Mouse (Mus musculus) midbrain, embryonic 15.5 days (tissue): ENCODE measurements around the gene Nedd9. TPM values are rescaled to one million over a fixed set of nuclear protein-coding genes. Genes with fewer than 3 reads are reported as not detected.

ENCODE experiments used
- ATAC-seq: fragments of 200-750 bp; cut with Nextera tagmentation; replicated peaks from 2 replicates; pipeline ENCODE4 v1.8.0; 2017; ENCODE audit warnings: moderate TSS enrichment
- H3K27ac ChIP-seq: fragments of 300-500 bp; sonication (generic); 2 replicates; pipeline ENCODE4 v1.5.1; 2015; ENCODE audit warnings: mild to moderate bottlenecking, inconsistent platforms
- H3K27me3 ChIP-seq: fragments of 300-500 bp; sonication (generic); replicated peaks from 2 replicates; pipeline ENCODE4 v1.6.1; 2015; ENCODE audit warnings: inconsistent platforms
- H3K36me3 ChIP-seq: fragments of 300-500 bp; sonication (generic); replicated peaks from 2 replicates; pipeline ENCODE4 v1.6.1; 2015; ENCODE audit warnings: inconsistent platforms
- H3K4me1 ChIP-seq: fragments of 300-500 bp; sonication (generic); 2 replicates; pipeline ENCODE4 v1.6.1; 2015; ENCODE audit warnings: inconsistent platforms
- H3K4me2 ChIP-seq: fragments of 300-500 bp; sonication (generic); 2 replicates; pipeline ENCODE4 v1.6.1; 2015; ENCODE audit warnings: inconsistent platforms, mild to moderate bottlenecking, moderate library complexity
- H3K4me3 ChIP-seq: fragments of 300-500 bp; sonication (generic); 2 replicates; pipeline ENCODE4 v1.5.1; 2015; ENCODE audit warnings: mild to moderate bottlenecking, inconsistent platforms
- H3K9ac ChIP-seq: fragments of 300-500 bp; sonication (generic); 2 replicates; pipeline ENCODE4 v1.6.1; 2015; ENCODE audit warnings: mild to moderate bottlenecking, inconsistent platforms
- H3K9me3 ChIP-seq: fragments of 300-500 bp; sonication (generic); 2 replicates; pipeline ENCODE4 v1.6.1; 2016; ENCODE audit warnings: inconsistent platforms
- WGBS: fragments of 180-500 bp; shearing (Covaris S2); methylation state at CpG from one replicate; pipeline ENCODE4 v1.1.7; 2015; ENCODE audit warnings: mixed read lengths; 5-methylcytosine and 5-hydroxymethylcytosine counted together
- polyA plus RNA-seq: library from polyadenylated mRNA; unstranded; fragments of >200 nt; fragmentation: Nextera tagmentation; extraction: Ambion mirVana; gene quantifications from 2 replicates; pipeline ENCODE4 v1.2.1, GENCODE M21; 2015

Nedd9 gene
- polyA plus RNA-seq: 13.3 and 16.5 TPM in 2 replicates

DNA sequence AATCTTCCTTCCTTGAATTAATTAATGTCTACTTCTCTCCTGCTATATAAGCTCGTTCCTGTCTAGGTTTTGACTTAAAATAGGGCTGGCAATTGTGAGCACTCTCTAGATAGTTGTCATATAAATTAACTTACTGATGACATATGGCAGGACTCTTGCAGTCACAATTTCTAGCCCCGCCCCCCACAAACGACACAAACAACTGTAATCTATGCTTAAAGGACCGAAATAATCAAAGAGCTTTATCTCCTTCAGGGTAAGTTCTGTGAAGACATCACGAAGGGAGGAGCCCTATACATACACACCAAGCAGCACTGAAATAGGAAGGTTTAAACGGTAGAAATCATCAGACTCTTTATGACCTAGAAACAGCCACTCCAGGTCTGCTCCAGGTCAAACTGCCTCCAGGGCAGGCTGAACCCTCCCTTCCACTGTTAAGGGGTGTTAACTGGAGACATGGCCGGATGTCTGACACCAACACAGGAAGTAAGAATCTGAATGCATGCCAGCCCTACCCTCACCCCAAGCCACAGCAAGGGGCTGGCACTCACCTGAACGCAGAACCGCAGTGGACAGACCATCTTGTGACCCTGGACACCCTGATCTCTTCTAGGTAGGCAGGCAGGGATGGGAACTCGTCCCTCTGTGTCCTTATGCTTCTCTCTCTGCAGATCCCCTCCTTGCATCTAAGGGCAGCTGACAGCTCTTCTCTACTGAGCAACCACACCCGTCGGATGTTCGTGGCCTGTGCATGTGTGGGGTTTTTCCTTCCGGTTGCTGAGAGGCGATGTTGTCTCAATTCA lies at the start of gene Nedd9:
Nedd9 (minus strand) TSS at position 757 of the 803 bp plus-strand sequence.
- H3K4me3 ChIP-seq: no peak within 1 kb of the TSS
- no peak within 1 kb of the TSS for H3K4me2 ChIP-seq
- no peak for ATAC-seq
- H3K27ac ChIP-seq: no peak within 1 kb of the TSS
- no peaks in the 10 kb centered on the region for H3K27me3 ChIP-seq
- H3K36me3 ChIP-seq: no peaks in the 10 kb centered on the region
- 81% methylated on average over 15 of the region's 15 CpGs for WGBS
- H3K9me3 ChIP-seq: no peaks in the 10 kb centered on the region
- no peak within 1 kb of the TSS for H3K9ac ChIP-seq
- 0 out of 2 replicates have a peak, but pooled peaks cover 4% of the 10 kb centered on the region for H3K4me1 ChIP-seq

DNA sequence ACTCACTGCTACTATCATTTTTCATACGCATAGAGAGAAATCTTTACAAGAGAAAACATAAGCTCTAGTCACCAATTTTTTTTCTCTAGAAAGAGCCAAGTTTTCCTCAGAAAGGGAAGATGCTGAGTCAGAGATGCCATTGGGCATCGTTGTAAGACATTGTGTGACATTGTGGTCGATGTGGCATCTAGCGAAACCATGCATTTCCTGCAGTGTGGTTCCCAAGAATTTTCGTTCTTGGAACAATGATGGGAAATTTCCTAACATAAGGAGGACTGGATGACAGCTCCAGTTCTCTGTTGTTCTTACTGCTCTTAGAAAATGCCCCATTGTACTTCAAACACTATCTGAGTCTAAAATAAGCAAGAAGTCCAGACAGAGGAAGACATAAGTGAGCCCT lies 45.5 kb upstream of the Nedd9 start:
- H3K27me3 ChIP-seq: no peaks in the 10 kb centered on the region
- ATAC-seq: no peak
- H3K27ac ChIP-seq: no peak overlapping the region
- no peak overlapping the region for H3K4me2 ChIP-seq
- H3K9me3 ChIP-seq: no peaks in the 10 kb centered on the region
- no peaks in the 10 kb centered on the region for H3K36me3 ChIP-seq
- WGBS: 87% methylated on average over 5 of the region's 5 CpGs
- no peak overlapping the region for H3K9ac ChIP-seq
- no peaks in the 10 kb centered on the region for H3K4me1 ChIP-seq
- H3K4me3 ChIP-seq: no peak overlapping the region

GRCm38 (mm10) chr13:41530326-41530725 lies 43.2 kb upstream of the Nedd9 start:
- Histone ChIP-seq H3K27ac (no peak overlapping the region), H3K4me1 (no peaks in the 10 kb centered on the region)
- ATAC-seq: no peak

GRCm38 (mm10) chr13:41524208-41524607 lies 37.0 kb upstream of the Nedd9 start:
- Histone ChIP-seq H3K4me3 (no peak overlapping the region), H3K27me3 (no peaks in the 10 kb centered on the region), H3K9me3 (no peaks in the 10 kb centered on the region), H3K36me3 (no peaks in the 10 kb centered on the region), H3K9ac (no peak overlapping the region), H3K27ac (no peak overlapping the region), H3K4me1 (no peaks in the 10 kb centered on the region), H3K4me2 (no peak overlapping the region)
- ATAC-seq: no peak
- 95% methylated on average over 11 of the region's 11 CpGs for WGBS

More at GRCm38 (mm10) chr13:41530326-41530725, 43.2 kb upstream of the Nedd9 start:
- no peaks in the 10 kb centered on the region for H3K9me3 ChIP-seq
- no peak overlapping the region for H3K4me2 ChIP-seq
- H3K9ac ChIP-seq: no peak overlapping the region
- no peaks in the 10 kb centered on the region for H3K36me3 ChIP-seq
- no peaks in the 10 kb centered on the region for H3K27me3 ChIP-seq
- H3K4me3 ChIP-seq: no peak overlapping the region

DNA sequence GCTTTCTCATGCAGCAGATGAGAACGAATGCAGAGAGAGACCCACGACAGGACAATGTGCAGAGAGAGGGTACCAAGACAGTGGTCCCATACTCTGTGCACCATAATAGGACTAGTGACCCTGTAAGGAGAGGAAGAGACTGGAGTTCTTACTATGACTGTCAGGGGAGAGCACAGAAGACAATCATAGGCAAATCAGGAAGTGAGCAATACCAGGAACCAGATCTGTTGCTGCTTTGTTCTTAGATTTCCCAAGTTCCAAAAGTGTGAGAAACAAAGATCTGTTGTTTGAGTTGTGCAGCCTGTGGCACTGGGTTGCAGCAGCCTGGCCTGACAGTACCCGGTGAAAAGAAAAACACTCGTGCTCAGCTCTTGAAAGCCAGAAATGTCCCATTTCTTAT lies 34.1 kb upstream of the Nedd9 start:
- 82% methylated on average over 4 of the region's 4 CpGs for WGBS
- Histone ChIP-seq H3K4me2 (no peak overlapping the region), H3K27me3 (no peaks in the 10 kb centered on the region), H3K4me3 (no peak overlapping the region), H3K27ac (no peak overlapping the region), H3K36me3 (no peaks in the 10 kb centered on the region), H3K9ac (no peak overlapping the region), H3K9me3 (no peaks in the 10 kb centered on the region), H3K4me1 (no peaks in the 10 kb centered on the region)
- no peak for ATAC-seq

GRCm38 (mm10) chr13:41520549-41521161 lies 33.5 kb upstream of the Nedd9 start:
- ATAC-seq: no peak
- Histone ChIP-seq H3K4me3 (no peak overlapping the region), H3K4me2 (no peak overlapping the region), H3K27me3 (no peaks in the 10 kb centered on the region), H3K4me1 (no peaks in the 10 kb centered on the region), H3K9me3 (no peaks in the 10 kb centered on the region), H3K9ac (no peak overlapping the region), H3K27ac (no peak overlapping the region), H3K36me3 (no peaks in the 10 kb centered on the region)
- WGBS: 92% methylated on average over 5 of the region's 5 CpGs

DNA sequence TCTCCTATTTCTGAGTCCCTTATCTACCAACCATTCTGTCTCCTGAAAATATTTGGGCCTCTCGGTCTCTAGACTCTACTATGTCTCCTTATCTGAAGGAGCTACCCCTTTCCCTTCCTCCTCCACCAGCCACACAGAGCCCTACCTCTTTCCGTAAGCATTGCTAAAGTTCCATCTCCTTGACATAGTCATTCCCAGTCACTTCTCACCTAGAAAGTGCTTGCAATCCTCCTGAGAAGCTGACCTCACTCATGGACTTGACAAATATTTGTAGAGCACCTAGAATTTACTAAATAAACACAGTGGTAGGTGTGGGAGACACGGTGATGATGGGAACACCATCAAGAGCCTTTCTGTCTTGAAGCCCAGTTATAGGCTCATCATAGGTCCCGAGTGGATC lies 32.6 kb upstream of the Nedd9 start:
- no peaks in the 10 kb centered on the region for H3K36me3 ChIP-seq
- no peaks in the 10 kb centered on the region for H3K27me3 ChIP-seq
- H3K4me2 ChIP-seq: no peak overlapping the region
- WGBS: 88% methylated on average over 4 of the region's 4 CpGs
- no peaks in the 10 kb centered on the region for H3K4me1 ChIP-seq
- H3K27ac ChIP-seq: no peak overlapping the region
- no peak overlapping the region for H3K4me3 ChIP-seq
- ATAC-seq: no peak
- no peak overlapping the region for H3K9ac ChIP-seq
- no peaks in the 10 kb centered on the region for H3K9me3 ChIP-seq

GRCm38 (mm10) chr13:41517193-41517592 lies 30.0 kb upstream of the Nedd9 start:
- no peak overlapping the region for H3K9ac ChIP-seq
- no peaks in the 10 kb centered on the region for H3K4me1 ChIP-seq
- H3K9me3 ChIP-seq: no peaks in the 10 kb centered on the region
- ATAC-seq: no peak
- H3K36me3 ChIP-seq: no peaks in the 10 kb centered on the region
- 95% methylated on average over 4 of the region's 4 CpGs for WGBS
- H3K4me2 ChIP-seq: no peak overlapping the region
- no peaks in the 10 kb centered on the region for H3K27me3 ChIP-seq
- H3K4me3 ChIP-seq: no peak overlapping the region
- H3K27ac ChIP-seq: no peak overlapping the region

GRCm38 (mm10) chr13:41515749-41516148 lies 28.6 kb upstream of the Nedd9 start:
- ATAC-seq: no peak
- Histone ChIP-seq H3K9ac (no peak overlapping the region), H3K27ac (no peak overlapping the region), H3K9me3 (no peaks in the 10 kb centered on the region), H3K36me3 (no peaks in the 10 kb centered on the region), H3K4me3 (no peak overlapping the region), H3K27me3 (no peaks in the 10 kb centered on the region), H3K4me2 (no peak overlapping the region), H3K4me1 (no peaks in the 10 kb centered on the region)
- 91% methylated on average over 4 of the region's 4 CpGs for WGBS

GRCm38 (mm10) chr13:41514918-41515317 lies 27.8 kb upstream of the Nedd9 start:
- 76% methylated on average over 8 of the region's 8 CpGs for WGBS
- H3K9me3 ChIP-seq: no peaks in the 10 kb centered on the region

GRCm38 (mm10) chr13:41513456-41513855 lies 26.3 kb upstream of the Nedd9 start:
- H3K4me3 ChIP-seq: no peak overlapping the region
- no peaks in the 10 kb centered on the region for H3K4me1 ChIP-seq
- ATAC-seq: no peak
- H3K36me3 ChIP-seq: no peaks in the 10 kb centered on the region
- H3K27ac ChIP-seq: no peak overlapping the region
- WGBS: 96% methylated on average over 3 of the region's 3 CpGs
- no peak overlapping the region for H3K9ac ChIP-seq
- H3K4me2 ChIP-seq: no peak overlapping the region
- H3K9me3 ChIP-seq: no peaks in the 10 kb centered on the region
- no peaks in the 10 kb centered on the region for H3K27me3 ChIP-seq

More at GRCm38 (mm10) chr13:41514918-41515317, 27.8 kb upstream of the Nedd9 start:
- Histone ChIP-seq H3K36me3 (no peaks in the 10 kb centered on the region), H3K4me3 (no peak overlapping the region), H3K4me2 (no peak overlapping the region), H3K27me3 (no peaks in the 10 kb centered on the region), H3K4me1 (no peaks in the 10 kb centered on the region), H3K9ac (no peak overlapping the region), H3K27ac (no peak overlapping the region)
- ATAC-seq: no peak

DNA sequence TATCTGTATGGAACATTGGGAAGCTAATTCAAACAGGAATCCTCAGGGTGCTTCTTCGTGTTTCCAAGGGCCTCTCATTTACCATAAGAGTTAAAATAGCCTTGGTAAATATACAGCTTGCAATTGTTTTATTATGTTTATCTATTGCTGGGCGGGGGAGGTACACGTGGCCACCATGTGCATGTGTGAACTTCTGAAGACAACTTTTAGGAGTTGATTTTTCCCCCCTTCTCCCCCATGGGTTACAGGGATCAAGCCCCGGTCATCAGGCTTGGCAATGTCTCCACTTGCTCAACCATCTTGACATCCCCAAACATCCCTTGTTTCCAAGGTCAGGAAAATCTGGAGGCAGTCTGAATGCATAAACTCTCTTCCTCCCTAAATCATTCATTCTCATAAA lies 25.1 kb upstream of the Nedd9 start:
- Histone ChIP-seq H3K36me3 (no peaks in the 10 kb centered on the region), H3K4me1 (no peaks in the 10 kb centered on the region), H3K27ac (no peak overlapping the region), H3K4me3 (no peak overlapping the region), H3K4me2 (no peak overlapping the region), H3K9me3 (no peaks in the 10 kb centered on the region), H3K9ac (no peak overlapping the region), H3K27me3 (no peaks in the 10 kb centered on the region)
- ATAC-seq: no peak
- WGBS: 87% methylated on average over 4 of the region's 4 CpGs
